17 mouse cellular contexts compared by ENCODE assay signal in genomic region chr1:65154814-65155213, GRCm38 (mm10). TPM values are rescaled to one million over a fixed set of nuclear protein-coding genes. Genes with fewer than 3 reads are reported as not detected.
DNase-seq lines count a peak whose midpoint lies in the region; ATAC-seq and TF ChIP-seq lines count a peak whose summit lies in the region.
"Had no signal": no experiment of that assay in that cellular context is flagged by ENCODE, and none has a peak within 500 bp of the region (broad histone marks: within the 10 kb centered on the region; RNA-seq: fewer than 3 reads in every experiment).

No protein-coding gene starts in this region.

- peaks cover 12% of the 10 kb centered on the region for H3K36me3 ChIP-seq in midbrain, embryonic 16.5 days (ENCODE audit: control insufficient read depth, insufficient read depth, low read length)

- peak; percentile 89 for DNase-seq in Patski (ENCODE audit: low read depth, low spot score)
- DNase-seq in adrenal gland, postnatal 10 days, result peak; percentile 81
- DNase-seq in kidney, adult 9 months, result peak; percentile 94
- peak; percentile 32 for DNase-seq in lung, postnatal 25 days (ENCODE audit: low spot score)
- DNase-seq in spleen, adult 12 weeks (ENCODE audit: low spot score), result no peak
- DNase-seq in layer of hippocampus, postnatal 36 days, result no peak
- DNase-seq: cerebellum, adult 9-11 months; heart, postnatal 4 days; left cerebral cortex, postnatal 4 days had no signal

- no peak overlapping the region for H3K4me2 ChIP-seq in midbrain, embryonic 16.5 days (ENCODE audit: low read length)
- H3K4me2 ChIP-seq: embryonic facial prominence, embryonic 13.5 days had no signal

- no peak overlapping the region for H3K9ac ChIP-seq in midbrain, embryonic 16.5 days (ENCODE audit: low read depth, low read length)
- H3K9ac ChIP-seq: embryonic facial prominence, embryonic 13.5 days had no signal

- peak; percentile 86 for ATAC-seq in Patski
- no peak for ATAC-seq in granulocyte monocyte progenitor cell, adult 5-6 weeks (replicated peaks; ENCODE audit: poor library complexity, severe bottlenecking)
- ATAC-seq in midbrain, embryonic 16.5 days, result no peak

- no peak overlapping the region for H3K4me3 ChIP-seq in midbrain, embryonic 16.5 days (ENCODE audit: low read depth, low read length)
- H3K4me3 ChIP-seq: embryonic facial prominence, embryonic 13.5 days had no signal

- no peaks in the 10 kb centered on the region for H3K4me1 ChIP-seq in midbrain, embryonic 16.5 days (ENCODE audit: control insufficient read depth, insufficient read depth, low read length)
- H3K4me1 ChIP-seq: embryonic facial prominence, embryonic 13.5 days had no signal

- H3K27me3 ChIP-seq in Patski, result no peaks in the 10 kb centered on the region
- H3K27me3 ChIP-seq in midbrain, embryonic 16.5 days (ENCODE audit: control insufficient read depth, insufficient read depth, low read depth, low read length), result no peaks in the 10 kb centered on the region
- H3K27me3 ChIP-seq: embryonic facial prominence, embryonic 13.5 days had no signal

- in situ Hi-C loops in Patski (cut with MboI; ENCODE audit: low pct_unique_long_range_greater_than_20kb), result no loop called here

- CTCF ChIA-PET in Patski (lab: Charles Lee), result interaction anchor here (2.0 to 2.4 kb wide), 3 partner anchors 23 to 43 kb away, joined by 5 to 9 read pairs (median 7); no protein-coding TSS in a partner anchor

- no peak for TF ChIP-seq CTCF in Patski (IDR thresholded peaks at IDR 0.05)

- H3K9me3 ChIP-seq in midbrain, embryonic 16.5 days (replicated peaks; ENCODE audit: control insufficient read depth, low read length, poor library complexity, severe bottlenecking), result no peaks in the 10 kb centered on the region
- H3K9me3 ChIP-seq: embryonic facial prominence, embryonic 13.5 days had no signal

- no peak overlapping the region for H3K27ac ChIP-seq in midbrain, embryonic 16.5 days (ENCODE audit: low read length)
- H3K27ac ChIP-seq: embryonic facial prominence, embryonic 13.5 days; macrophage had no signal

- POLR2A ChIA-PET in Patski (lab: Charles Lee), result no interaction called here

RNA-seq across cellular contexts. Expression of gene Idh1, which starts 31.5 kb away (rescaled TPM):
- polyA plus RNA-seq in Patski (2021), result 69.2 TPM
- 100 to 1,000 TPM; 272 to 322 TPM for total RNA-seq in adrenal gland, postnatal 10 days (2021)
- total RNA-seq in layer of hippocampus, postnatal 36 days (2021), result 10 to 100 TPM; 45.6 to 48.5 TPM
- 98.5 and 119 TPM in 2 replicates for total RNA-seq in granulocyte monocyte progenitor cell, adult 5-6 weeks (2014; fragmentation: Nextera tagmentation)
- total RNA-seq in granulocyte monocyte progenitor cell, adult 5-6 weeks (2017), result 214 and 218 TPM in 2 replicates
- 553 and 565 TPM in 2 replicates for polyA plus RNA-seq in midbrain, embryonic 16.5 days (2015; fragmentation: Nextera tagmentation; extraction: Ambion mirVana)

RNA-seq across cellular contexts. Expression of gene Pikfyve, which starts 31.7 kb away (rescaled TPM):
- 13.7 TPM for polyA plus RNA-seq in Patski (2021)
- 10 to 100 TPM; 22.8 to 26.2 TPM for total RNA-seq in adrenal gland, postnatal 10 days (2021)
- total RNA-seq in layer of hippocampus, postnatal 36 days (2021), result 10 to 100 TPM; 41.9 to 44.0 TPM
- 23.0 and 26.7 TPM in 2 replicates for total RNA-seq in granulocyte monocyte progenitor cell, adult 5-6 weeks (2014; fragmentation: Nextera tagmentation)
- total RNA-seq in granulocyte monocyte progenitor cell, adult 5-6 weeks (2017), result 27.9 and 29.8 TPM in 2 replicates
- 9.8 and 12.4 TPM in 2 replicates for polyA plus RNA-seq in midbrain, embryonic 16.5 days (2015; fragmentation: Nextera tagmentation; extraction: Ambion mirVana)

RNA-seq across cellular contexts. Expression of gene D630023F18Rik, which starts 31.8 kb away (rescaled TPM):
- 0.08 TPM for polyA plus RNA-seq in Patski (2021)
- under 1 TPM; 0.24 to 0.36 TPM for total RNA-seq in adrenal gland, postnatal 10 days (2021)
- 1 to 10 TPM; 7.9 to 9.9 TPM for total RNA-seq in layer of hippocampus, postnatal 36 days (2021)
- total RNA-seq in granulocyte monocyte progenitor cell, adult 5-6 weeks (2014; fragmentation: Nextera tagmentation), result 0.70 TPM in 1 of 2 replicates, not detected in the other
- total RNA-seq in granulocyte monocyte progenitor cell, adult 5-6 weeks (2017), result 1.3 and 2.3 TPM in 2 replicates
- polyA plus RNA-seq in midbrain, embryonic 16.5 days (2015; fragmentation: Nextera tagmentation; extraction: Ambion mirVana), result 1.6 and 3.1 TPM in 2 replicates
- total RNA-seq: heart, adult 8-10 months; heart, postnatal 4 days; MEL had no signal

RNA-seq across cellular contexts. Expression of gene Gm28845, which starts 35.5 kb away (rescaled TPM):
- polyA plus RNA-seq in Patski (2021), result not detected
- total RNA-seq in adrenal gland, postnatal 10 days (2021), result not detected
- total RNA-seq in layer of hippocampus, postnatal 36 days (2021), result not detected
- not detected in 2 replicates for total RNA-seq in granulocyte monocyte progenitor cell, adult 5-6 weeks (2014; fragmentation: Nextera tagmentation)
- total RNA-seq in granulocyte monocyte progenitor cell, adult 5-6 weeks (2017), result not detected in 2 replicates
- not detected in 2 replicates for polyA plus RNA-seq in midbrain, embryonic 16.5 days (2015; fragmentation: Nextera tagmentation; extraction: Ambion mirVana)
- total RNA-seq: heart, adult 8-10 months; heart, postnatal 4 days; MEL had no signal
- polyA plus RNA-seq: embryonic facial prominence, embryonic 13.5 days; large intestine, adult 2 months; macrophage; stomach, embryonic 16.5 days had no signal

RNA-seq across cellular contexts. Expression of gene Cryga, which starts 51.6 kb away (rescaled TPM):
- polyA plus RNA-seq in Patski (2021), result not detected
- not detected for total RNA-seq in adrenal gland, postnatal 10 days (2021)
- total RNA-seq in layer of hippocampus, postnatal 36 days (2021), result 1 to 10 TPM; 1.1 to 1.8 TPM
- not detected in 2 replicates for total RNA-seq in granulocyte monocyte progenitor cell, adult 5-6 weeks (2014; fragmentation: Nextera tagmentation)
- total RNA-seq in granulocyte monocyte progenitor cell, adult 5-6 weeks (2017), result 0.73 TPM in 1 of 2 replicates, not detected in the other
- not detected in 2 replicates for polyA plus RNA-seq in midbrain, embryonic 16.5 days (2015; fragmentation: Nextera tagmentation; extraction: Ambion mirVana)
- total RNA-seq: heart, adult 8-10 months; heart, postnatal 4 days; MEL had no signal
- polyA plus RNA-seq: embryonic facial prominence, embryonic 13.5 days; large intestine, adult 2 months; macrophage; stomach, embryonic 16.5 days had no signal

Comparison
In these comparisons a context has a peak if more than half of its experiments do, and no peak if none do; other contexts are left out.
1. DNase-seq: peak in Patski (single experiment), adrenal gland, postnatal 10 days (single experiment), kidney, adult 9 months (single experiment) and lung, postnatal 25 days (single experiment); none in spleen, adult 12 weeks (single experiment) and layer of hippocampus, postnatal 36 days (0 of 2).